Mouse (Mus musculus) right cerebral cortex, postnatal 4 days (tissue): ENCODE results near the gene Sel1l3.

Experiments
- DNase-seq: peaks from one replicate; pipeline ENCODE4 v3.0.0-alpha.2; 2022

The Sel1l3 gene

GRCm38 (mm10) chr5:53140158-53140927, 73.4 kb downstream of the Sel1l3 start:
- no peak for DNase-seq

GRCm38 (mm10) chr5:53139566-53139965, 74.2 kb downstream of the Sel1l3 start:
- no peak for DNase-seq

GRCm38 (mm10) chr5:53139140-53139539, 74.6 kb downstream of the Sel1l3 start:
- DNase-seq: no peak

- DNase-seq: no peak
Observed at GRCm38 (mm10) chr5:53138025-53138424, 75.7 kb downstream of the Sel1l3 start.

- no peak for DNase-seq
Observed at GRCm38 (mm10) chr5:53135984-53136383, 77.7 kb downstream of the Sel1l3 start.

GRCm38 (mm10) chr5:53134003-53134402, 79.7 kb downstream of the Sel1l3 start:
- no peak for DNase-seq

- DNase-seq: no peak
Observed at GRCm38 (mm10) chr5:53124701-53125100, 89.0 kb downstream of the Sel1l3 start.

GRCm38 (mm10) chr5:53123525-53124286, 90.0 kb downstream of the Sel1l3 start:
- peak; percentile 49 for DNase-seq

- DNase-seq: no peak
Observed at GRCm38 (mm10) chr5:53119689-53120088, 94.0 kb downstream of the Sel1l3 start.

GRCm38 (mm10) chr5:53118212-53118611, 95.5 kb downstream of the Sel1l3 start:
- no peak for DNase-seq

GRCm38 (mm10) chr5:53114616-53115267, 99.0 kb downstream of the Sel1l3 start:
- DNase-seq: no peak

GRCm38 (mm10) chr5:53112942-53113341, 100.8 kb downstream of the Sel1l3 start:
- DNase-seq: no peak

- no peak for DNase-seq
Observed at GRCm38 (mm10) chr5:53111036-53111435, 102.7 kb downstream of the Sel1l3 start.

- no peak for DNase-seq
Observed at GRCm38 (mm10) chr5:53110225-53110624, 103.5 kb downstream of the Sel1l3 start.

- no peak for DNase-seq
Observed at GRCm38 (mm10) chr5:53108668-53109067, 105.1 kb downstream of the Sel1l3 start.

- DNase-seq: no peak
Observed at GRCm38 (mm10) chr5:53108026-53108425, 105.7 kb downstream of the Sel1l3 start.

- DNase-seq: no peak
Observed at GRCm38 (mm10) chr5:53106731-53107130, 107.0 kb downstream of the Sel1l3 start.

GRCm38 (mm10) chr5:53106125-53106524, 107.6 kb downstream of the Sel1l3 start:
- DNase-seq: no peak

- DNase-seq: peak; percentile 65
Observed at GRCm38 (mm10) chr5:53105716-53106115, 108.0 kb downstream of the Sel1l3 start.

GRCm38 (mm10) chr5:53104177-53104855, 109.4 kb downstream of the Sel1l3 start:
- no peak for DNase-seq

- no peak for DNase-seq
Observed at GRCm38 (mm10) chr5:53101848-53102473, 111.8 kb downstream of the Sel1l3 start.

GRCm38 (mm10) chr5:53091331-53091730, 122.4 kb downstream of the Sel1l3 start:
- no peak for DNase-seq

GRCm38 (mm10) chr5:53087452-53087851, 126.3 kb downstream of the Sel1l3 start:
- no peak for DNase-seq
